Mouse (Mus musculus) Muller cell, postnatal 12 days (primary cell): ENCODE results near the gene Lrmp.

Experiments
- DNase-seq: peaks from one replicate; pipeline ENCODE4 v3.0.0-alpha.2; 2015; ENCODE audit errors: inconsistent ontology term

Lrmp gene

GRCm38 (mm10) chr6:145202432-145203125 is 87.1 kb downstream of the Lrmp start:
- peak; percentile 5 for DNase-seq

- DNase-seq: no peak
Measured at GRCm38 (mm10) chr6:145204440-145204839, 89.0 kb downstream of the Lrmp start.

DNA sequence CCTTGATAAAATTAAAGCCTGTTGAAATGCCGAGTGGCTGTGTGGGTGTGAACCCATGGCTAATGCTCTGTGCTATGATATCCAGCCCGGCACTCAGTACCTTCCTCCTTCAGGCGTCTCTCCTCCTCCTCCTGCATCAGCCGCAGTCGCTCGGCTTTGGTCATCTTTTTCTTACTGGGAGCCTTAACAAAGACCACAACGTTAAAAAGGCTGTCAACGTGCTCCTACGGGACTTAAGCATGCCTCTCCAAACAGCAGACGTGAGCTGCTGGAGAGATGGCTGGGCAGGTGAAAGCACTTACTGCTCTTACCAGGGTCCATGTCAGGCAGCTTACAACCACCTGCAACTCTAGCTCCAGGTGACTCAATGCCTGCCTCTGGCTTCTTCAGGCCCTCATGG is 89.7 kb downstream of the Lrmp start:
- DNase-seq: no peak

GRCm38 (mm10) chr6:145210056-145210680 is 94.7 kb downstream of the Lrmp start:
- DNase-seq: no peak

DNA sequence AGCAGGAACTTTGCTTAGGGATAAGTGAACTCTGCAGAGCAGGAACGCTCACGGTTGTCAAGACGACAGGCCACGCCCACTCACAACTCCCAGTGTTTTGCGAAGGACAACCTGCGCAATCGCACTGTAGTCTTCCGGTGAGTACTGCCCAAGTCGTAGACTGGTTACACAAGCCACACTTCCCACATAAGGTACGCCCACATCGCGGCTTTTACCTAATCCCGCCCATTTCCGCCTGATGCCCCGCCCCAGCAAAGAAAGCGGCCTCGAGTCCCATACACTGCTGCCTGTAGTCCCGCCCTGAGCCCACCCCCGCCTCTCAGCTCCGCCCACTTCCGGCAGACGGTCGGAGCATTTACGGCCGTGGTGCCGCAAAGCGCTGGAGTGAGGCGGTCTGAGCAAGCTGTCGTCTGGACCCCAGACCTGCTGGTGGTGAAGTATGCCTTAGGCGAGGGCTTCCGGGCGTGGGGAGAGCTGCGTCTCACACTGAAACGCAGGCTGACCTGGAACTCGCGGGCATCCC is 95.4 kb downstream of the Lrmp start, which contains the start of the genes Casc1 and Etfrf1:
Casc1 (minus strand) TSS at position 190 of the 523 bp plus-strand sequence.
Etfrf1 (plus strand) TSS at position 319 of the 523 bp plus-strand sequence.
- peak; percentile 99 for DNase-seq

DNA sequence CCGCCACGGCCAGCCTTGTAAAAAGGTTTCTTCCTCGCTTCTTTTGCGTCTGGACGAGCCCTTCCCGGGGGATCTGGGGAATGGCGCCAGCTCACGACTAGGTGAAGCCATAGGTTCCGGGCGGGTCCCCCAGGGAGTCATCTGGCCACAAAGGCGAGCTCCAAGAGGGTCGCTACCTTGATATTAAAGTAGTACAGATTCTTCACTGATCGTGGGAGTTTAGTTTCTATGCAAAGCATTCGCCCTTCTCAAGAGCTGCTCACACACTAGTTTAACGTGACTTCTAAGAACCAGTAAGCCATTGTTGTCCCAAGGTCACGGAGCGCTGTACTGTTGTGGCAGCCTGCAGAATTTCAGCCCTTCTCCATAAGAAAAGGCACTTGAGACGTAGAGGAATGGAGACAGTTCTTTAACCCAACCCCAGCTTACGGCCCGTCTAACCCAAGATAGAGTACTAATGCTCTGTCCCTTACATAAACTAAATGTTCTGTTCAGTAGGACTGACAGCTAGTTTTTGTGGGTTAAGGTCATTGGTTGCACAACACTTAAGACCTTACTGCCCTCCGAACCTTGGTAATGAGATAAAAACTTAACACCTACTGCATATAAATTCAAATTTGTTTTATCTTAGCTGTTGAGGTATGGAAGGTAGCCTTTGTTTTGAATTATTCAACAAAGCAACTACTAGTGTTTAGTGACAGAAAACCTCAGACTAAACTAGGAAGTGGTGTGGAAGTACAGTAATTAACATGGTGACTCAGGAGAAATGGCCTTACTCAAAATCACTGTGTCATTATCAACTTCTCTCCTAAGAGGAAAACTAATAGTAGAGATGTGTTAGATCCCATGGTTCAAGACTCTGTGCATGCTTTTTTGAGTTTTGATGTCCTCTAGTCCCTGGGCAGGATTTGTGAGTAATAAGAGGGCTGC is 96.2 kb downstream of the Lrmp start:
- peak; percentile 30 for DNase-seq

DNA sequence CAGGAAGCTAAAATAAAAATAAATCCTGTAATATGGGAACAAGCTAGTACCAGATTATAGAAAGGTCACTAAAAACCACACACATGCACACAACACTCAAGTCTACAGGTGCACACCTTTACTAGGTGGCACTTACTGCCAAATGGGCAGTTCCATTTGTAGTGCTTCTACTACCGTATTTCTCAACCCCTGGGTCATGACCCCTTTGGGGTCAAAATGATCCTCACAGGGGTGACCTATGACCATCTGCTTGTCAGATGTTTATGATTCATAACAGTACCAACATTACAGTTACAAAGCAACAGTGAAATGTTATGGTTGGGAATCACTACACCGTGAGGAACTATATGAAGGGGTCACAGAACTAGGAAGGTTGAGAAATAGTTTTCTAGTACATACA is 98.5 kb downstream of the Lrmp start:
- no peak for DNase-seq

- no peak for DNase-seq
Measured at GRCm38 (mm10) chr6:145215826-145216225, 100.4 kb downstream of the Lrmp start.

GRCm38 (mm10) chr6:145224246-145224645 is 108.8 kb downstream of the Lrmp start:
- DNase-seq: no peak
